Mouse (Mus musculus) mesoderm, embryonic 11.5 days (tissue): Measurements from ENCODE around the gene Jag1.

Source experiments
- DNase-seq: peaks from one replicate; pipeline ENCODE4 v3.0.0-alpha.2; 2012; ENCODE audit warnings: low read depth, low spot score

Jag1 gene

DNA sequence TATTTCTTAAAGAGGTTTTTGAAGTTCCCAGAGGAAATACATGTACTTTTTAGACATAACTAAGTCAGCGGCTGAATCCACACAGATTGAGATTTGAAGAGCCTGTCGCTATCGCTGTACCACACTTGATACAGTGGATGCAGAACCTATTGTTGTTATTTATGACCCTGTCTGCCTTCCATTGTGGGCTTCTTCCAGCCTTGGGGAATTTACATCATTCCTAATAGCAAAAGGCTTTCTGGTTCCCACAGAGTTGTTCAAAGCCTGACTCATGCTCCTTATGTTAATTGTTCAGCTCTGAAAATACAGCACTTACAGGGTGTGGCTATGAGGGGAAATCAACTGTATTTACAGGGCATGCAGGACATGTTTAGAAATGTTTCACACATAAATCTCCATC, 51.9 kb downstream of the Jag1 start:
- peak; percentile 47 for DNase-seq

DNA sequence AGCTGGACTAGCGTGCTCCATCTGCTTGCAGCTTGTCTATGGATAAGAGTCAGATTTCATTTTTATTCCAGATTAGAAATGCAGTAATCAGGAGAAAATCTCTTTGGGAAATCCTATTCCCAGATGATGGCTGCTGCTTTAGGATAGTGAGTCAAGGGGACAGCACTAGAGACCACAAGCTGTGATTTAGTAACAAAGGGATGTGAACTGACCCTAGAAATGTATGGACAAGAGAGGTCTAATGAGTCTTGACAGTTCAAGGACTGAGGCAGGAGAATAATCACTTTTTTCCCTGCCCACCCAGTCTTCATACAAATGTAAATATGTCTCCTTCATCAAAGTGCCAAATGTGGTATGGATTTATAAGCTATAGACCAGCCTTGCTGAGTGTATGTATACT, 52.6 kb downstream of the Jag1 start:
- no peak for DNase-seq

DNA sequence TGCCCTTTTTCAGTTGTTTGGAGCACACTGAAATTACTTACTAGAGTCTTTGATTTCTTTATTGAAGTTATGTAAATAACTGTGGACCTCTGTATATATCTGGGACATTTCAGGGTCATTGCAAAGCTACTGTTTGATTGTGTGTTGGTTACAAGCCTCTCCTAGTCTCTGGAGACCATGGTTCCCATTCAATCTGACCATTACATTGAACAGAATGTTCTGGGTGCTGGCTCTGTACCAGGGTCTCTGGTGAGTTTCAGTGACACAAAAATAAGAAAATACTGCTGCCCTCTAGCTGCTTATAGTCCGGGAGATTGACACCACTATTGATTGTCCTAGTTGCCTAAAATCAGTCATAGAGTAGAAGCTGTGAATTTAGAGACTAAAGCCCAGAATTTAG, 66.5 kb downstream of the Jag1 start:
- DNase-seq = no peak

DNA sequence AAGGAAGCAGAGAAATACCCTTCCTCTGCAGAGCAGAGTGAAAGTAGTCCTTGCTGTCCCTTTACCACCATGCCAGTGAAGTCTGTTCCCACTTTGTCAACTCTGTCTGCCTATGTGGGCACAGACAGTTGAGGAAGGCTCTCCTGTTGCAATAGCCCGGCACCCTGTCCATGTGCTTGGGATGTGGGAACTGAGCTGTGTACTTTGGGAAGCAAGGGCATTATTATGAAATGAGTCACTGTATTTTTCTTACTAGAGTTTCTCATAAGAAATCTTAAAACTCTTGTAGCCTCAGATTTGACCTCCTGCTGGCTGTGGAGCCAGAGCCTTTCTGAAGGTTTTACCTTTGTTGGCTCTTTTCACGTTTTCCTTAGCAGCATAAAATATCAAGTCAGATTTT, 67.1 kb downstream of the Jag1 start:
- DNase-seq = no peak

DNA sequence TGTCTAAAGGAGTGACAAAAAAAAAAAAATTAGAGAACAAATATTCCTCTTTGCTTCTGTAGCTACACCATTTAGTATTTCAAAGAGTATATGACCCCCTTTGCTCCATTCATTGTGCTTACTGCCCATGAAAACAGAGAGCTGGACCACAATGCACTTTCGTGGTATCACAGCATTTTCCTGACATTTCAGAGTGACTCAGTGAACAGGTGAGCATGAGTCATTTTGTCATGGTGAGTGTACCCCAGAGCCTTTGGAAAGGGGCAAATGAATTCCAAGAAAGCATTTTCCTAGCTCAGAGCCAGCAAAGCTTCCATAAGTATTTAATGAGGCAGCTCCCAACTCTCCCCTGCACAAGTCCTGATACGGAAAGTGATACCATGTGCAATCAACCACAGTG, 72.3 kb downstream of the Jag1 start:
- no peak for DNase-seq
